Mouse (Mus musculus): ENCODE measurements around the gene Sfpq. TPM values are rescaled to one million over a fixed set of nuclear protein-coding genes. Genes with fewer than 3 reads are reported as not detected.
A peak's percentile ranks its signal among the peaks of the same experiment; 100 is the strongest.
"Not testable (repeated sequence)": the region's sequence is repeated elsewhere in the genome, so short reads cannot be mapped to it uniquely, and the experiment has no call there.

Gene Sfpq
- polyA plus RNA-seq, 2 experiments: 34.6 to 89.3 TPM

DNA sequence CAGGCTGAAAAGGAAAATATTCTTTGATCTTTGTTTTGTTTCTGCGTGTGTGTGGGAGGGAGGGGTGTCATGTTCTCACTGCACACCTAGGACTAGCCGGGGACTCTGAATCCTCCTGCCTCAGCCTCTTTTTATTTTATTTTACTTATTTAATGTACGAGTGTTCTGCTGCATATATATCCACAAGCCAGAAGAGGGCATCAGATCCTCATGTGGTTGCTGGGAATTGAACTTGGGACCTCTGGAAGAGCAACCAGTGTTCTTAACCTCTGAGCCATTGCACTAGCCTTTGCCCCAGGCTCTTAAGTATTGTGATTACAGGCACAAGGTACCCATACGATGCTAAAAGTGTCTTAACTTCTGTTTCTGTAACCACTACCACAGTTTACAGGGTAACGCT is 34.4 kb upstream of the Sfpq start:
- Histone ChIP-seq H3K27me3 (ENCODE audit: control insufficient read depth, insufficient read depth, low read length) (no peaks in the 10 kb centered on the region), H3K27ac (no peak overlapping the region), H3K36me3 (replicated peaks; ENCODE audit: control insufficient read depth, insufficient read depth, low read depth) (no peaks in the 10 kb centered on the region), H3K9ac (replicated peaks) (no peak overlapping the region), H3K4me1 (replicated peaks; ENCODE audit: control insufficient read depth in 2 of 2, insufficient read depth in 2 of 2, low read length in 1 of 2) (no peaks in the 10 kb centered on the region), H3K9me3 (ENCODE audit: control insufficient read depth, low read length) (no peaks in the 10 kb centered on the region), H3K4me3 (ENCODE audit: insufficient read depth in 1 of 2, low read depth in 2 of 2, low read length in 2 of 2) (no peak overlapping the region), H3K4me2 (ENCODE audit: low read depth) (no peak overlapping the region)
- TF ChIP-seq EP300 (IDR thresholded peaks at IDR 0.05; ENCODE audit: low read depth): no peak
- TF ChIP-seq CTCF (IDR thresholded peaks at IDR 0.05; ENCODE audit: low read depth): peak; percentile 15; the same call in 1 of the 2 replicates
- DNase-seq (ENCODE audit: low read depth in 3 of 3, low spot score in 3 of 3) (no peak), ATAC-seq (ENCODE audit: insufficient read depth) (no peak)
- 65% methylated on average over 5 of the region's 5 CpGs for WGBS (ENCODE audit: insufficient replicate concordance)

DNA sequence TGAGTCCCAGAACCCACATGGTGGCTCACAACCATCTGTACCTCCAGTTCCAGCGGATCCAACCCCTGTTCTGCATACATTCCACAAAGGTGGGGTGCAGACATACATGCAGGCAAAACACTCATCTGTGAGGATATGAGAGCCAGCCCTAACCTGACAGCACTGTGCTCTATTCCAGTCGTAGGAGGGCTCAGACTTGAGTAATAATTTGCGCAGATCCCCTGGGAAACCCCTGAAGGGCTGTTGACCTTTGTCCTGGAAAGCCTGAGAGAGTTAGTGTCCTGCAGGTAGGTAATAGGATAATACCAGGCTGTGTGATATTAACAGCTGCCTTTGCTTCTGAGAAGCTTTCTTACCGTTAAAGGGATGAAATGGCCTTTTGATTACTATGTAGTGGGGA is 32.6 kb upstream of the Sfpq start:
- TF ChIP-seq EP300 (IDR thresholded peaks at IDR 0.05; ENCODE audit: low read depth): no peak
- TF ChIP-seq CTCF (IDR thresholded peaks at IDR 0.05; ENCODE audit: low read depth): no peak
- 63% methylated on average over 4 of the region's 4 CpGs for WGBS (ENCODE audit: insufficient replicate concordance)
- no peak overlapping the region for H3K27ac ChIP-seq
- H3K4me2 ChIP-seq (ENCODE audit: low read depth): no peak overlapping the region
- H3K4me1 ChIP-seq (replicated peaks; ENCODE audit: control insufficient read depth in 2 of 2, insufficient read depth in 2 of 2, low read length in 1 of 2): no peaks in the 10 kb centered on the region
- no peak for DNase-seq (ENCODE audit: low read depth in 3 of 3, low spot score in 3 of 3)
- no peak overlapping the region for H3K4me3 ChIP-seq (ENCODE audit: insufficient read depth in 1 of 2, low read depth in 2 of 2, low read length in 2 of 2)
- H3K9ac ChIP-seq (replicated peaks): no peak overlapping the region
- no peaks in the 10 kb centered on the region for H3K9me3 ChIP-seq (ENCODE audit: control insufficient read depth, low read length)
- no peaks in the 10 kb centered on the region for H3K27me3 ChIP-seq (ENCODE audit: control insufficient read depth, insufficient read depth, low read length)
- 0 out of 2 replicates have a peak, but pooled peaks have one; percentile 31 for ATAC-seq (ENCODE audit: insufficient read depth)
- no peaks in the 10 kb centered on the region for H3K36me3 ChIP-seq (replicated peaks; ENCODE audit: control insufficient read depth, insufficient read depth, low read depth)

- no peak overlapping the region for H3K9ac ChIP-seq (replicated peaks)
- DNase-seq (ENCODE audit: low read depth in 3 of 3, low spot score in 3 of 3) (no peak), ATAC-seq (ENCODE audit: insufficient read depth) (no peak)
- H3K27ac ChIP-seq: no peak overlapping the region
- H3K9me3 ChIP-seq (ENCODE audit: control insufficient read depth, low read length): no peaks in the 10 kb centered on the region
- no peak for TF ChIP-seq EP300 (IDR thresholded peaks at IDR 0.05; ENCODE audit: low read depth)
- H3K4me2 ChIP-seq (ENCODE audit: low read depth): no peak overlapping the region
- H3K4me3 ChIP-seq (ENCODE audit: insufficient read depth in 1 of 2, low read depth in 2 of 2, low read length in 2 of 2): no peak overlapping the region
- H3K4me1 ChIP-seq (replicated peaks; ENCODE audit: control insufficient read depth in 2 of 2, insufficient read depth in 2 of 2, low read length in 1 of 2): no peaks in the 10 kb centered on the region
- H3K36me3 ChIP-seq (replicated peaks; ENCODE audit: control insufficient read depth, insufficient read depth, low read depth): no peaks in the 10 kb centered on the region
- no peaks in the 10 kb centered on the region for H3K27me3 ChIP-seq (ENCODE audit: control insufficient read depth, insufficient read depth, low read length)
These were observed 30.6 kb upstream of the Sfpq start for GRCm38 (mm10) chr4:126990553-126990952.

DNA sequence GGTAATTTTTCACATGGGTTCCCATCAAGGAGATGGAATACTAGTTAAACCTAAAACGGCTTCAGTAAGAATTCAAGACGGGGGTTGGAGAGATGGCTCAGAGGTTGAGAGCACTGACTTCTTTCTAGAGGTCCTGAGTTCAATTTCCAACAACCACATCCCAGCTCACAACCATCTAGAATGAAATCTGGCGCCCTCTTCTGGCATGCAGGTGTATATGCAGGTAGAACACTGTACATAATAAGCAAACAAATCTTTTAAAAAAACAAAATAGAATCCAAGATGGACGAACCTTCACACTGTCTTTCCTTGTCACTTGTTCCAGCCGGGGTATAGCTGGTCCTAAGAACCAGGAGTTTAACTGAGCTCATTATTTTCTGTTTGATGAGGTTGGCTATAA is 28.8 kb upstream of the Sfpq start:
- 39% methylated on average over 5 of the region's 5 CpGs for WGBS (ENCODE audit: insufficient replicate concordance)
- DNase-seq (ENCODE audit: low read depth in 3 of 3, low spot score in 3 of 3): peak in 2 of 3 experiments; percentile 28 to 40

DNA sequence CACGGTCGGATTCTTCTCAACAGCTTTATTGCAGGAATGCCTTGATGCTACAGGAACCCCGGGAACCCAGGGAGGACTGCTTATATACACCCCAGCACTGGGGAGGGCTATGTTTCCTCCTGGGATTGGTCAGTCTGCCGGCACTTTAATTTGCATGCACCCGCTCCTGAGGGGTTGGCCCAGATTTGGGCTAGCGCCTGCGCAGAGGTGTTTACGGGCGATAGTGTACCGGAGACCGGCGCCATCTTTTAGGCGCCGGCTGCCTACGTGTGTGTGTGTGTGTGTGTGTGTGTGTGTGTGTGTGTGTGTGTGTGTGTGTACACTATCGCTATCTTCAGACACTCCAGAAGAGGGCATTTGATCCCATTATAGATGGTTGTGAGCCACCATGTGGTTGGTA is 21.8 kb upstream of the Sfpq start:
- not testable (repeated sequence) for H3K4me3 ChIP-seq (ENCODE audit: insufficient read depth in 1 of 2, low read depth in 2 of 2, low read length in 2 of 2); H3K4me1 ChIP-seq (replicated peaks; ENCODE audit: control insufficient read depth in 2 of 2, insufficient read depth in 2 of 2, low read length in 1 of 2); ATAC-seq (ENCODE audit: insufficient read depth); H3K4me2 ChIP-seq (ENCODE audit: low read depth); DNase-seq (ENCODE audit: low read depth in 3 of 3, low spot score in 3 of 3); H3K9ac ChIP-seq (replicated peaks); H3K9me3 ChIP-seq (ENCODE audit: control insufficient read depth, low read length); H3K36me3 ChIP-seq (replicated peaks; ENCODE audit: control insufficient read depth, insufficient read depth, low read depth); H3K27ac ChIP-seq; H3K27me3 ChIP-seq (ENCODE audit: control insufficient read depth, insufficient read depth, low read length)
- WGBS (ENCODE audit: insufficient replicate concordance): 81% methylated on average over 16 of the region's 16 CpGs

More for the DNA sequence above, 28.8 kb upstream of the Sfpq start:
- TF ChIP-seq CTCF (IDR thresholded peaks at IDR 0.05; ENCODE audit: low read depth) (peak; percentile 72), EP300 (IDR thresholded peaks at IDR 0.05; ENCODE audit: low read depth) (no peak)
- no peak overlapping the region for H3K9ac ChIP-seq (replicated peaks)
- no peak overlapping the region for H3K4me2 ChIP-seq (ENCODE audit: low read depth)
- no peaks in the 10 kb centered on the region for H3K36me3 ChIP-seq (replicated peaks; ENCODE audit: control insufficient read depth, insufficient read depth, low read depth)
- ATAC-seq (ENCODE audit: insufficient read depth): no peak
- no peak overlapping the region for H3K27ac ChIP-seq
- no peaks in the 10 kb centered on the region for H3K9me3 ChIP-seq (ENCODE audit: control insufficient read depth, low read length)
- no peaks in the 10 kb centered on the region for H3K4me1 ChIP-seq (replicated peaks; ENCODE audit: control insufficient read depth in 2 of 2, insufficient read depth in 2 of 2, low read length in 1 of 2)
- H3K27me3 ChIP-seq (ENCODE audit: control insufficient read depth, insufficient read depth, low read length): no peaks in the 10 kb centered on the region
- H3K4me3 ChIP-seq (ENCODE audit: insufficient read depth in 1 of 2, low read depth in 2 of 2, low read length in 2 of 2): no peak overlapping the region

Data from liver, embryonic 14.5 days (tissue).